Mouse (Mus musculus): Measurements from ENCODE around the gene Fignl1.
A peak's percentile ranks its signal among the peaks of the same experiment; 100 is the strongest.

Gene Fignl1

GRCm38 (mm10) chr11:11808035-11808819, 535 bp downstream of the Fignl1 start:
- no peak for DNase-seq

- no peak for DNase-seq
Measured at GRCm38 (mm10) chr11:11805951-11806350, 2.8 kb downstream of the Fignl1 start.

GRCm38 (mm10) chr11:11804421-11804820, 4.3 kb downstream of the Fignl1 start:
- no peak for DNase-seq

GRCm38 (mm10) chr11:11801067-11801466, 7.7 kb downstream of the Fignl1 start:
- no peak for DNase-seq

- DNase-seq = no peak
Measured at GRCm38 (mm10) chr11:11800304-11800703, 8.5 kb downstream of the Fignl1 start.

- no peak for DNase-seq
Measured at GRCm38 (mm10) chr11:11798690-11799089, 10.1 kb downstream of the Fignl1 start.

- DNase-seq = no peak
Measured at GRCm38 (mm10) chr11:11794626-11795025, 14.1 kb downstream of the Fignl1 start.

GRCm38 (mm10) chr11:11788521-11788974, 20.2 kb downstream of the Fignl1 start:
- peak; percentile 77 to 82 for DNase-seq

- no peak for DNase-seq
Measured at GRCm38 (mm10) chr11:11785457-11785856, 23.3 kb downstream of the Fignl1 start.

- no peak for DNase-seq
Measured at GRCm38 (mm10) chr11:11781728-11782127, 27.0 kb downstream of the Fignl1 start.

GRCm38 (mm10) chr11:11778345-11778744, 30.4 kb downstream of the Fignl1 start:
- DNase-seq = no peak

- no peak for DNase-seq
Measured at GRCm38 (mm10) chr11:11777796-11778195, 31.0 kb downstream of the Fignl1 start.

- DNase-seq = no peak
Measured at GRCm38 (mm10) chr11:11777246-11777645, 31.5 kb downstream of the Fignl1 start.

GRCm38 (mm10) chr11:11776822-11777174, 32.0 kb downstream of the Fignl1 start:
- no peak for DNase-seq

- DNase-seq = no peak
Measured at GRCm38 (mm10) chr11:11776071-11776821, 32.5 kb downstream of the Fignl1 start.

- DNase-seq = no peak
Measured at GRCm38 (mm10) chr11:11774893-11775292, 33.9 kb downstream of the Fignl1 start.

- DNase-seq = no peak
Measured at GRCm38 (mm10) chr11:11774384-11774783, 34.4 kb downstream of the Fignl1 start.

- no peak for DNase-seq
Measured at GRCm38 (mm10) chr11:11772196-11772595, 36.6 kb downstream of the Fignl1 start.

GRCm38 (mm10) chr11:11770691-11771090, 38.1 kb downstream of the Fignl1 start:
- no peak for DNase-seq

- DNase-seq = no peak
Measured at GRCm38 (mm10) chr11:11769281-11769680, 39.5 kb downstream of the Fignl1 start.

GRCm38 (mm10) chr11:11768057-11768456, 40.7 kb downstream of the Fignl1 start:
- DNase-seq = no peak

- no peak for DNase-seq
Measured at GRCm38 (mm10) chr11:11766736-11767135, 42.0 kb downstream of the Fignl1 start.

- no peak for DNase-seq
Measured at GRCm38 (mm10) chr11:11766105-11766504, 42.7 kb downstream of the Fignl1 start.

GRCm38 (mm10) chr11:11765414-11765813, 43.3 kb downstream of the Fignl1 start:
- no peak for DNase-seq

All from kidney, adult 8-10 months (tissue).